In the genomic region with DNA sequence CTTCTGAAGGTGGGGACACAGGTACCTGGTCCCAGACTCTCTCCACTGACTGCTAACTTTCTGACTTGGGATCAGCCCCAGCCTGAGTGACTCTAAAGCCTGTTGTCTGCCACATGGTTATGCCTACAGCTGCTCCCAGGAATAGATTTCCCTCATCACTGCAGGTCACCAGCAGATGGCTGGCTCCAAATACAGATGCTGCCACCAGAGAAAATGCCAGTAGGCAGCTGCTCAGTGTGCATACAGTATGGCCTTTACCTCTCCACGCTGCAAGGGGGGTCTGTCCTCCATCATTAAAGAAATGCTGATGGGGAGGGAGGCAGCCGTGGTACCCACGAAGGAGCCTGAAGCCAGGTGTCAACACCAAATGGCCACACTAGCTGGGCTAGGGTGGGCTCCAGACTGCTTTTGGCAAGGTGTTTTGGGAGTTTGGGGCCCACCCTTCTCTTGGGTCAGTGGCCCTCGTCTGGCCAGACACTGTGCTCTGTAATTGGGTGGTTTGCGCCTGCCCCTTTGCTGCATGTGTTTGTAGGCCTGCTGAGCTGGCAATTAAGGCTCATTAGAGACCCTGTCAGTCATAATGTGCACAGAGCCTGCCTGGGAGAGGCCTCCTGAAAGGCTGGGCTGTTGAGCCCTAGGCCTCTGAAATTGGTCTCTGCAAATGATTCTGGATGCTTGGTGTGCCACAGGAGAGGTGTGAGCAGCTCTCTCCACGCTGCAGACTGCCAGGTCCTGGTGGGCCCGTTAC, we compare ENCODE assay signal across 13 mouse cellular contexts. TPM values are rescaled to one million over a fixed set of nuclear protein-coding genes. Genes with fewer than 3 reads are reported as not detected.
DNase-seq lines count a peak whose midpoint lies in the region; ATAC-seq lines count a peak whose summit lies in the region.
"Had no signal": no experiment of that assay in that cellular context is flagged by ENCODE, and none has a peak within 500 bp of the region (broad histone marks: within the 10 kb centered on the region; RNA-seq: fewer than 3 reads in every experiment).

No protein-coding gene starts in this region.

- peak overlapping the region; percentile 20; the same call in 1 of the 2 replicates for H3K27ac ChIP-seq in heart, embryonic 15.5 days
- no peak overlapping the region for H3K27ac ChIP-seq in heart, embryonic 12.5 days (ENCODE audit: poor library complexity, severe bottlenecking)
- H3K27ac ChIP-seq in embryonic facial prominence, embryonic 13.5 days = peak overlapping the region; percentile 58
- H3K27ac ChIP-seq in hindbrain, embryonic 14.5 days = peak overlapping the region; percentile 64
- peak overlapping the region; percentile 9; the same call in 1 of the 2 replicates for H3K27ac ChIP-seq in neural tube, embryonic 12.5 days

- peaks cover 87% of the 10 kb centered on the region for H3K4me1 ChIP-seq in heart, embryonic 15.5 days (replicated peaks)
- peaks cover 92% of the 10 kb centered on the region for H3K4me1 ChIP-seq in heart, embryonic 12.5 days (replicated peaks)
- peaks cover 98% of the 10 kb centered on the region for H3K4me1 ChIP-seq in embryonic facial prominence, embryonic 13.5 days
- peaks cover 32% of the 10 kb centered on the region for H3K4me1 ChIP-seq in hindbrain, embryonic 14.5 days (replicated peaks; ENCODE audit: control insufficient read depth, insufficient read depth, low read length)
- H3K4me1 ChIP-seq in neural tube, embryonic 12.5 days = peaks cover 68% of the 10 kb centered on the region

- WGBS in heart, embryonic 15.5 days = 66% methylated on average over 7 of the region's 7 CpGs
- WGBS in heart, embryonic 12.5 days = 70% methylated on average over 7 of the region's 7 CpGs
- WGBS in embryonic facial prominence, embryonic 13.5 days = 30% methylated on average over 7 of the region's 7 CpGs
- 42% methylated on average over 7 of the region's 7 CpGs for WGBS in hindbrain, embryonic 14.5 days
- WGBS in neural tube, embryonic 12.5 days = 45% methylated on average over 7 of the region's 7 CpGs

- no peak for DNase-seq in hindbrain, embryonic 14.5 days (ENCODE audit: low spot score)
- no peak for DNase-seq in urinary bladder, postnatal 25 days (ENCODE audit: low spot score)
- DNase-seq in right cerebral cortex, postnatal 14 days = no peak
- no peak for DNase-seq in urinary bladder, postnatal 4 days (ENCODE audit: low spot score in 2 of 2)
- DNase-seq: cerebellum, adult 18-20 months; gastrocnemius, postnatal 10 days; kidney, adult 2 months had no signal

- no peak for ATAC-seq in heart, embryonic 15.5 days (replicated peaks; ENCODE audit: insufficient number of reproducible peaks, insufficient read depth, low FRiP score, low read depth)
- ATAC-seq in heart, embryonic 12.5 days (ENCODE audit: insufficient number of reproducible peaks, low FRiP score) = no peak
- ATAC-seq in embryonic facial prominence, embryonic 13.5 days (ENCODE audit: insufficient number of reproducible peaks, insufficient read depth, low FRiP score, low TSS enrichment, low read depth) = no peak
- ATAC-seq in hindbrain, embryonic 14.5 days (ENCODE audit: low FRiP score) = peak; percentile 49
- ATAC-seq in neural tube, embryonic 12.5 days (ENCODE audit: low FRiP score, low read depth) = no peak

- no peak overlapping the region for H3K9ac ChIP-seq in heart, embryonic 15.5 days
- H3K9ac ChIP-seq in heart, embryonic 12.5 days = no peak overlapping the region
- no peak overlapping the region for H3K9ac ChIP-seq in embryonic facial prominence, embryonic 13.5 days
- H3K9ac ChIP-seq in hindbrain, embryonic 14.5 days = no peak overlapping the region
- H3K9ac ChIP-seq in neural tube, embryonic 12.5 days = no peak overlapping the region

- no peaks in the 10 kb centered on the region for H3K36me3 ChIP-seq in heart, embryonic 15.5 days
- peaks cover 29% of the 10 kb centered on the region for H3K36me3 ChIP-seq in heart, embryonic 12.5 days
- H3K36me3 ChIP-seq in embryonic facial prominence, embryonic 13.5 days = peaks cover 2% of the 10 kb centered on the region
- H3K36me3 ChIP-seq in hindbrain, embryonic 14.5 days (replicated peaks; ENCODE audit: control insufficient read depth, insufficient read depth) = peaks cover 1% of the 10 kb centered on the region; the same call in 1 of the 2 replicates
- peaks cover 7% of the 10 kb centered on the region for H3K36me3 ChIP-seq in neural tube, embryonic 12.5 days

- H3K27me3 ChIP-seq in heart, embryonic 15.5 days = no peaks in the 10 kb centered on the region
- H3K27me3 ChIP-seq in heart, embryonic 12.5 days (replicated peaks) = no peaks in the 10 kb centered on the region
- no peaks in the 10 kb centered on the region for H3K27me3 ChIP-seq in embryonic facial prominence, embryonic 13.5 days
- no peaks in the 10 kb centered on the region for H3K27me3 ChIP-seq in hindbrain, embryonic 14.5 days (ENCODE audit: control insufficient read depth, insufficient read depth, low read length)
- no peaks in the 10 kb centered on the region for H3K27me3 ChIP-seq in neural tube, embryonic 12.5 days (replicated peaks)
- H3K27me3 ChIP-seq: CH12.LX; megakaryocyte, embryonic 14.5 days had no signal

- H3K4me3 ChIP-seq in heart, embryonic 15.5 days = no peak overlapping the region
- no peak overlapping the region for H3K4me3 ChIP-seq in heart, embryonic 12.5 days
- no peak overlapping the region for H3K4me3 ChIP-seq in embryonic facial prominence, embryonic 13.5 days
- no peak overlapping the region for H3K4me3 ChIP-seq in hindbrain, embryonic 14.5 days (replicated peaks; ENCODE audit: low read length)
- H3K4me3 ChIP-seq in neural tube, embryonic 12.5 days = no peak overlapping the region
- H3K4me3 ChIP-seq: megakaryocyte, embryonic 14.5 days had no signal

- H3K4me2 ChIP-seq in heart, embryonic 15.5 days = no peak overlapping the region
- no peak overlapping the region for H3K4me2 ChIP-seq in heart, embryonic 12.5 days
- H3K4me2 ChIP-seq in embryonic facial prominence, embryonic 13.5 days = no peak overlapping the region
- no peak overlapping the region for H3K4me2 ChIP-seq in hindbrain, embryonic 14.5 days (replicated peaks)
- no peak overlapping the region for H3K4me2 ChIP-seq in neural tube, embryonic 12.5 days (replicated peaks)

- H3K9me3 ChIP-seq in heart, embryonic 15.5 days (replicated peaks) = no peaks in the 10 kb centered on the region
- no peaks in the 10 kb centered on the region for H3K9me3 ChIP-seq in heart, embryonic 12.5 days (replicated peaks)
- no peaks in the 10 kb centered on the region for H3K9me3 ChIP-seq in embryonic facial prominence, embryonic 13.5 days
- H3K9me3 ChIP-seq in hindbrain, embryonic 14.5 days (ENCODE audit: control insufficient read depth, low read length) = no peaks in the 10 kb centered on the region
- no peaks in the 10 kb centered on the region for H3K9me3 ChIP-seq in neural tube, embryonic 12.5 days
- H3K9me3 ChIP-seq: megakaryocyte, embryonic 14.5 days had no signal

RNA-seq across cellular contexts. Expression of a gene that starts 53.6 kb away (rescaled TPM):
- polyA plus RNA-seq in heart, embryonic 15.5 days (2015; fragmentation: Nextera tagmentation; extraction: Ambion mirVana) = 363 and 375 TPM in 2 replicates
- 395 and 402 TPM in 2 replicates for polyA plus RNA-seq in heart, embryonic 12.5 days (2016; fragmentation: Nextera tagmentation; extraction: Ambion mirVana)
- polyA plus RNA-seq in embryonic facial prominence, embryonic 13.5 days (2015; fragmentation: Nextera tagmentation; extraction: Ambion mirVana) = 396 and 424 TPM in 2 replicates
- polyA plus RNA-seq in hindbrain, embryonic 14.5 days (2014; fragmentation: Nextera tagmentation; extraction: Ambion mirVana) = 248 and 249 TPM in 2 replicates
- 342 and 373 TPM in 2 replicates for polyA plus RNA-seq in neural tube, embryonic 12.5 days (2016; fragmentation: Nextera tagmentation; extraction: Ambion mirVana)
